Mouse (Mus musculus) liver, postnatal 0 days (tissue): ENCODE measurements around the gene N6amt1.

Experiments used
- CTCF ChIP-seq: sonication (generic); IDR thresholded peaks from 2 replicates; pipeline ENCODE4 v1.5.1; 2016; ENCODE audit warnings: antibody characterized with exemption, low read depth
- EP300 ChIP-seq: IDR thresholded peaks from 2 replicates; pipeline ENCODE4 v1.6.1; 2016; ENCODE audit warnings: antibody characterized with exemption, low read depth, mild to moderate bottlenecking

GRCm38 (mm10) chr16:87366445-87366844 lies 12.5 kb downstream of the N6amt1 start:
- TF ChIP-seq CTCF (no peak), EP300 (no peak)
